Mouse (Mus musculus): ENCODE results near the gene Hist1h3c. TPM values are rescaled to one million over a fixed set of nuclear protein-coding genes. Genes with fewer than 3 reads are reported as not detected.
A peak's percentile ranks its signal among the peaks of the same experiment; 100 is the strongest.
"Not testable (repeated sequence)": the region's sequence is repeated elsewhere in the genome, so short reads cannot be mapped to it uniquely, and the experiment has no call there.

Gene Hist1h3c
- polyA plus RNA-seq, 1 experiment from 2014 or later, result 1.5 TPM

DNA sequence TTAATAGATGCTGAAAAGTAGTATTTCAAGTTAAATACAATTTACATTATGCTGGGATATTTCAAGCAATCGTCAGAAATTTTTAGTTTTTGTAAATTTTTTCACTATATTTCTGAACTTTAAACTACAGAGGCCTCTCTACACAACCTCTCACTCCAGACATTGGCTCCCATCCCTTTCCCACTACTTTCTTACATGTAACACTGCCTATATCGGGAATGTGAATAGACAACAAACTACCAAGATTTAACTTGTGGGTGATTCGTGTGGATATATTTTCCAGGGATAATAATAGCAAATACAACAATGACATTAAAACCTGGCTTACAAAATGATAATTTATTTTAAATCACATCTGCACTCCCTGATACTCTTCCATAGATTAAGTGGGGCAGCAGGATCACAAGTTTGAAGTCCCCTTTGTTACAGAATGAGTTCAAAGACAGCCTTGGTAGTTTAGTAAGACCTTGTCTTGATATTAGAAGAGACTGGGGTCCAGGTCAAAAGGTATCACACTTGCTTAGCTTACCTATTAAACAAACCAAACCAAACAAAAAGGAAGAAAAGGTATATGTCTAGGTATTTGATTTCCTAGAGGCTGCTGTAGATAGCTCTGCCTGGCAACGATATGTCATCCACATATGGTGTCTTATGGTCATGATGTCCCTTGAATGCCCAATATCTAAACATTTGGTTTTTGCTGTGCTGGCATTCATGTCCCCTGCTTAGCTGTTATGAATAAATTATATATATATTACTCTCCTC lies 8.1 kb upstream of the Hist1h3c start:
- Histone ChIP-seq H3K4me2 (peak overlapping the region; percentile 67; the same call in 1 of the 2 replicates), H3K27ac (replicated peaks) (no peak overlapping the region), H3K36me3 (no peaks in the 10 kb centered on the region), H3K27me3 (no peaks in the 10 kb centered on the region), H3K4me1 (replicated peaks) (peaks cover 18% of the 10 kb centered on the region), H3K4me3 (no peak overlapping the region), H3K9ac (no peak overlapping the region), H3K9me3 (no peaks in the 10 kb centered on the region)
- 57% methylated on average over 4 of the region's 4 CpGs for WGBS
- ATAC-seq (ENCODE audit: low read depth), result no peak

DNA sequence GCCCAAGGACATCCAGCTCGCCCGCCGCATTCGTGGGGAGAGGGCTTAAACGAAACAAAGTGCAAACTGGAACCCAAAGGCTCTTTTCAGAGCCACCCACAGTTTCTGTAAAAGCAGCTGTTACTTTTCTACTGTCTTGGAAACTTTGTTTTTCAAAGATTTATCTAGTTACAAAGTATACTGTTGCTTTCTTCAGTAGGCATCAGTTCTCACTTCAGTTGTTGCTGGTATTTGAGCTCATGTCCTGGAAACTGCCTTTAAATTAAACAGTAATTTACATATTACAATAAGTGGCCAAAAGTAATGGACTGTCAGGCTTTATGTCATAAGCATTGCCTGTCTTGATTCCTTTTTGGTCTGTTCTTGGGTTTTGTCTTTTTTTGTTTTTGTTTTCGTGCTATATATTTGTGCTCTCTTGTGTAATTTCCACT lies 7.4 kb upstream of the Hist1h3c start:
- Histone ChIP-seq H3K4me3 (peak overlapping the region; percentile 23; the same call in 1 of the 2 replicates), H3K9ac (no peak overlapping the region), H3K27me3 (no peaks in the 10 kb centered on the region), H3K4me1 (replicated peaks) (peaks cover 26% of the 10 kb centered on the region), H3K9me3 (no peaks in the 10 kb centered on the region), H3K4me2 (peak overlapping the region; percentile 67), H3K27ac (replicated peaks) (peak overlapping the region; percentile 1; the same call in 1 of the 2 replicates), H3K36me3 (no peaks in the 10 kb centered on the region)
- 4% methylated on average over 6 of the region's 6 CpGs for WGBS
- no peak for ATAC-seq (ENCODE audit: low read depth)

DNA sequence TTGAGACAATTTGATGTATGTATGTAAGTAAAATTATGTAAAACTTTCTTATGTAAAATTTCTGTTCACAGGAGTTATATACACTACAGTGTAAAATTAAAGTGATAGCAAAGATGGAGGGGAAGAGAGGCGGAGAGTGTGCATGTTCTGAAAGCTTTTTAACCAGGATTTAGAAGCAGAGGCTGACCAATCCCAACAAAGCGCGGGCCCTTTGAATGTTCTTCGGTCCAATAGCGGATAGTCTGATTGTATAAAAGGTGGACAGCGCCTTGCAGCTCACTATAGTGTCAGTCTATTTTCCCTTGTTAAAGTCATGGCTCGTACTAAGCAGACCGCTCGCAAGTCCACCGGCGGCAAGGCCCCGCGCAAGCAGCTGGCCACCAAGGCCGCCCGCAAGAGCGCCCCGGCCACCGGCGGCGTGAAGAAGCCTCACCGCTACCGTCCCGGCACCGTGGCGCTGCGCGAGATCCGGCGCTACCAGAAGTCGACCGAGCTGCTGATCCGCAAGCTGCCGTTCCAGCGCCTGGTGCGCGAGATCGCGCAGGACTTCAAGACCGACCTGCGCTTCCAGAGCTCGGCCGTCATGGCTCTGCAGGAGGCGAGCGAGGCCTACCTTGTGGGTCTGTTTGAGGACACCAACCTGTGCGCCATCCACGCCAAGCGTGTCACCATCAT lies 6.8 kb upstream of the Hist1h3c start, which contains the start of gene Hist1h3b:
Gene Hist1h3b (plus strand): TSS at position 201 of the 675 bp plus-strand sequence.
- not testable (repeated sequence) for H3K36me3 ChIP-seq, H3K9me3 ChIP-seq, H3K27me3 ChIP-seq
- 1% methylated on average over 16 of the region's 47 CpGs for WGBS
- Histone ChIP-seq H3K9ac (peak within 1 kb of the TSS; percentile 66), H3K27ac (replicated peaks) (peak within 1 kb of the TSS; percentile 95), H3K4me1 (replicated peaks) (peaks cover 27% of the 10 kb centered on the region), H3K4me3 (peak within 1 kb of the TSS; percentile 45), H3K4me2 (peak within 1 kb of the TSS; percentile 67)
- peak; percentile 76 for ATAC-seq (ENCODE audit: low read depth)

DNA sequence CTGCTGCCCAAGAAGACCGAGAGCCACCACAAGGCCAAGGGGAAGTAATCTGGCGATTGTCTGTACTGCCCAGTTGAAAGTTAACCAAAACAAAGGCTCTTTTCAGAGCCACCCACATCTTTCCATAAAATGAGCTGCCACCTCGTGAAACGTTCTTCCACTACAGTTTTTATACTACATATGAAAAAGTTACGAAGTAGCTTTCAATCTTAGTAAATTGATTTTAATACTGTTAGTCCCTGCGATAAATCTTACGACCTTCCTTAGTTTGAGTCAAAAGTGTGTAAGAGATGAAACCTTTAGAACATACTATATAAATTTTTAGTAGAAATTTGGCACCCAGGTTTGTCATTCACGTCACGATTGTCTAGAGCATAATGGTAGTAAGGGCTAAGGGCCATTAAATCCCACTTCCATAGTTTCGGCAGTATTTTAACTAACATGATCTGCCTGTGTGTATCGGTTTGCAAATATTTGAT lies 6.1 kb upstream of the Hist1h3c start:
- peak; percentile 44; the same call in 1 of the 2 replicates for ATAC-seq (ENCODE audit: low read depth)
- peak overlapping the region; percentile 66; the same call in 1 of the 2 replicates for H3K9ac ChIP-seq
- peak overlapping the region; percentile 45 for H3K4me3 ChIP-seq
- under 1% methylated on average over 11 of the region's 11 CpGs for WGBS
- H3K4me2 ChIP-seq, result peak overlapping the region; percentile 67
- peaks cover 29% of the 10 kb centered on the region for H3K4me1 ChIP-seq (replicated peaks)
- peak overlapping the region; percentile 95 for H3K27ac ChIP-seq (replicated peaks)
- H3K27me3 ChIP-seq, result no peaks in the 10 kb centered on the region
- no peaks in the 10 kb centered on the region for H3K36me3 ChIP-seq
- H3K9me3 ChIP-seq, result no peaks in the 10 kb centered on the region

DNA sequence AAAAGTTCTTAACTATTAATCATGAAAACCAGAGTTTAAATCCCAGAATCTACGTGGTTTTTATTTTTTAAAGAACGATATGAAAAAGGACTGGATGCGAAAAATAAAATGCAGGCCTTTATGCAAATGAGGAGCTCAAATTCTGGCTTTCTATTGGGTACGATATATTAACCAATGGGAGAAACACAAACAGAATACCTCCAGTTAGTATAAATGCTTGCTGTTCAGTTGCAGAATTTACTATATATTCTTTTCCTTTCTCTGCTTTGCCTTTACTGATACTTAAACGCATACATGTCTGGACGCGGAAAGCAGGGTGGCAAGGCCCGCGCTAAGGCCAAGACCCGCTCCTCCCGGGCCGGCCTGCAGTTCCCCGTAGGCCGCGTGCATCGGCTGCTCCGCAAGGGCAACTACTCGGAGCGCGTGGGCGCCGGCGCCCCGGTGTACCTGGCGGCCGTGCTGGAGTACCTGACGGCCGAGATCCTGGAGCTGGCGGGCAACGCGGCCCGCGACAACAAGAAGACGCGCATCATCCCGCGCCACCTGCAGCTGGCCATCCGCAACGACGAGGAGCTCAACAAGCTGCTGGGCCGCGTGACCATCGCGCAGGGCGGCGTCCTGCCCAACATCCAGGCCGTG lies 5.6 kb upstream of the Hist1h3c start, which contains the start of gene Hist1h2ab:
Gene Hist1h2ab (plus strand): TSS at position 288 of the 639 bp plus-strand sequence.
- ATAC-seq (ENCODE audit: low read depth), result peak; percentile 40; the same call in 1 of the 2 replicates
- H3K4me2 ChIP-seq, result peak within 1 kb of the TSS; percentile 67
- H3K27me3 ChIP-seq, H3K36me3 ChIP-seq, H3K9me3 ChIP-seq: not testable (repeated sequence)
- 2% methylated on average over 33 of the region's 47 CpGs for WGBS
- H3K4me1 ChIP-seq (replicated peaks), result peaks cover 29% of the 10 kb centered on the region
- H3K27ac ChIP-seq (replicated peaks), result peak within 1 kb of the TSS; percentile 95
- peak within 1 kb of the TSS; percentile 45 for H3K4me3 ChIP-seq
- H3K9ac ChIP-seq, result peak within 1 kb of the TSS; percentile 66

DNA sequence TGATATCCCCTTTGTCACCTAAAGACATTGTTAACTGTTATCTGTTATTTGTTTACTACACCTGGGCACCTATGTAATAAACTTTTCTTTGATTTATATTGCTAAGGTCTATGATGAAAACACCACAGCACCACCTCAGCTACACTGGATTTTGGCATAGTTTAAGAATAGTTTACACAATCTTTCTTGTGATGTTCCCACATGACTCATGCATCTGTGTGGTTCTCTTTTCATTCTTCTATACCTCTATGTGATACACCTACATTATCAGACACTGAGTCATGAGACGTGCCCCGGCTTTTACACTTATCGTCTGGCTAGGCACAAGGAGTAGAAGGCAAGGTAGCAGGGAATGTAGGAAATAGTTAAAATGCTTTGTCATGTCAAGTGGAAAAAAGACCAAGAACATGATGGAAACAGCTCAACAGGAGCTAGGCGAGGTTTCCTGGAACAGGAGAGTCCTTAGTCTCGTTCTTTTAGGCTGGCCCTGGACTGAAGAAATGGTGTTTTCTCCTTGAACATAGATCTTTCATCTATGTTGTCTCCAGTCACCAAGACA lies 4.2 kb upstream of the Hist1h3c start:
- H3K9me3 ChIP-seq, result no peaks in the 10 kb centered on the region
- H3K4me1 ChIP-seq (replicated peaks), result peaks cover 29% of the 10 kb centered on the region
- no peak overlapping the region for H3K4me2 ChIP-seq
- H3K27me3 ChIP-seq, result no peaks in the 10 kb centered on the region
- no peaks in the 10 kb centered on the region for H3K36me3 ChIP-seq
- no peak for ATAC-seq (ENCODE audit: low read depth)
- H3K4me3 ChIP-seq, result no peak overlapping the region
- WGBS, result 89% methylated on average over 5 of the region's 5 CpGs
- no peak overlapping the region; the same call in 1 of the 2 replicates for H3K27ac ChIP-seq (replicated peaks)
- H3K9ac ChIP-seq, result no peak overlapping the region

DNA sequence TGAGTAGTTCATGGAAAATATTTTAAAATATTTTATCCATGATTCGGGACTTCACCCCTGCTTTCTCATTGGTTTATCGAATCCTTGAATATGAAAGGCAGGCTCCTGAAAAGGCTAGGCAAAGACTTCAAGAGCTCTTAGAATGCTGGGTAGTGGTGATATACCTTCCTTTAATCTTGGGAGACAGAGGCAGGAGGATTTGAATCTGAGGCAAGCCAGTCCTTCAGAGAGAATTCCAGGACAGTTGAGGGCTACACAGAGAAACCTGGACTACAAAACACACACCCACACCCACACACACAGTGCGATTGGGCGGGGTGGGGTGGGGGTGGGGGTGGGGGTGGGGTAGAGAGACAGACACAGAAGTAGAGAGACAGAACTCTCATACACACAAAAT lies 2.5 kb upstream of the Hist1h3c start:
- Histone ChIP-seq H3K4me2 (peak overlapping the region; percentile 71; the same call in 1 of the 2 replicates), H3K9ac (peak overlapping the region; percentile 36; the same call in 1 of the 2 replicates), H3K9me3 (no peaks in the 10 kb centered on the region), H3K4me3 (no peak overlapping the region), H3K27me3 (no peaks in the 10 kb centered on the region), H3K36me3 (no peaks in the 10 kb centered on the region), H3K27ac (replicated peaks) (peak overlapping the region; percentile 95), H3K4me1 (replicated peaks) (peaks cover 31% of the 10 kb centered on the region)
- 11% methylated on average over 4 of the region's 4 CpGs for WGBS
- ATAC-seq (ENCODE audit: low read depth), result no peak

DNA sequence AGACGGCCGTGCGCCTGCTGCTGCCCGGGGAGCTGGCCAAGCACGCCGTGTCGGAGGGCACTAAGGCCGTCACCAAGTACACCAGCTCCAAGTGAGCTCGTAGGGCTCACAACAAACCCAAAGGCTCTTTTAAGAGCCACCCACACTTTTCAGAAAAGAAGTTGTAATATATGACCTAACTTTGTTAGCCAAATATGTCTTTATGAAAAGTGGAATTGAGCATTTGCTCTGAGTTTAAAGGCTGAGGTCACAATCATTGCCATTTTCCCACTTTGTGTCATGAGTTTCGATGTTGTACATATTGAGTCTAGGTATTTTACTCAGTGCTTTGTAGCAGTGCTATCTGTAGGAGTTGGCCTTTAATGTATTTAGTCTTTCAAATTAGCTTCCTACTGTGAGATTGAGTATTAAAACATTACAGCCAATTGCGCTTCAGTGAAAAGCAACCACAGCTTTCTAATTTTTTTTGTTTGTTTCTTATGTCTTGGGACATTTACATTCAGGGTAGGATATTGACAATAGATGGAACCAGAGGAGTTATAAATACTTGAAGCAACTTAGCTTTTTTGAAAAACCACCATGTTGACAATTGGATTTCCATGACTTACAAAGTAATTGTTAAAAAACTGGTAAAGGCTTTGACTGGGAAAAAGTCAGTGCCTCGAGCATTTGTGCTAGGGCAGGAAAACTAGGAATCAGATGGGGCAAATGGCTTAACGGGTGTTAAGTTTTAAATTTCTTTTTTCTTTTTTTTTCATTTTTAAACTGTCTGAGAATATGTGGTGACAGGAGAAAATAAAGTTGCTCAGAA lies 1.9 kb upstream of the Hist1h3c start:
- ATAC-seq (ENCODE audit: low read depth), result no peak; the same call in 1 of the 2 replicates
- Histone ChIP-seq H3K36me3 (no peaks in the 10 kb centered on the region), H3K4me1 (replicated peaks) (peaks cover 27% of the 10 kb centered on the region), H3K4me2 (peak overlapping the region; percentile 71), H3K27ac (replicated peaks) (peak overlapping the region; percentile 95), H3K27me3 (no peaks in the 10 kb centered on the region), H3K4me3 (peak overlapping the region; percentile 41), H3K9me3 (no peaks in the 10 kb centered on the region), H3K9ac (peak overlapping the region; percentile 64)
- WGBS, result 3% methylated on average over 13 of the region's 13 CpGs

DNA sequence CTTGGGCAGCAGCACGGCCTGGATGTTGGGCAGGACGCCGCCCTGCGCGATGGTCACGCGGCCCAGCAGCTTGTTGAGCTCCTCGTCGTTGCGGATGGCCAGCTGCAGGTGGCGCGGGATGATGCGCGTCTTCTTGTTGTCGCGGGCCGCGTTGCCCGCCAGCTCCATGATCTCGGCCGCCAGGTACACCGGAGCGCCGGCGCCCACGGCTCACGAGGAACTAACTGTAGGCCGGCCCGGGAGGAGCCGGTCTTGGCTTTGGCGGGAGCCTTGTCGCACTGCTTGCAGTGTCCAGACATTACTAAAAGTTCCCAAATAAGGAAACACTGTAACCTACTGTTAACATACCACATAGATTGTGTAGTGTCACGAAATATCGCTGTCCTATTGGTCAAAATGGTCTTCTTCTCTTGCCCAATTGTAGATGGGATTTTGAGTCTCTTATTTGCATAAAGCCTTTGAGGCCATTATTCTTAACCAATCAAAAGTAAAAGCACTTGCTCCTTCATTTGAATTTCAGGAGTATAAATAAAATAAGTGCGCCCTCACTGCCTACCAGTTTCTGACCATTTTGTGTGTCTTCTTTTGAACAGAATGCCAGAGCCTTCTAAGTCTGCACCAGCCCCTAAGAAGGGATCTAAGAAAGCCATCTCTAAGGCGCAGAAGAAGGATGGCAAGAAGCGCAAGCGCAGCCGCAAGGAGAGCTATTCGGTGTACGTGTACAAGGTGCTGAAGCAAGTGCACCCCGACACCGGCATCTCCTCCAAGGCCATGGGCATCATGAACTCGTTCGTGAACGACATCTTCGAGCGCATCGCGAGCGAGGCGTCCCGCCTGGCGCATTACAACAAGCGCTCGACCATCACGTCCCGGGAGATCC lies 1.0 kb upstream of the Hist1h3c start, which contains the start of gene Hist1h2bb:
Gene Hist1h2bb (plus strand): TSS at position 534 of the 880 bp plus-strand sequence.
- Histone ChIP-seq H3K4me3 (peak within 1 kb of the TSS; percentile 41), H3K27ac (replicated peaks) (peak within 1 kb of the TSS; percentile 95), H3K4me1 (replicated peaks) (peaks cover 23% of the 10 kb centered on the region), H3K4me2 (peak within 1 kb of the TSS; percentile 71), H3K9ac (peak within 1 kb of the TSS; percentile 64)
- ATAC-seq (ENCODE audit: low read depth), result peak; percentile 94
- H3K27me3 ChIP-seq, H3K36me3 ChIP-seq, H3K9me3 ChIP-seq: not testable (repeated sequence)
- under 1% methylated on average over 42 of the region's 58 CpGs for WGBS
